Mouse (Mus musculus): Measurements from ENCODE around the gene Bap1.

GRCm38 (mm10) chr14:31216846-31217245 lies 34.4 kb upstream of the Bap1 start, which contains the start of gene Nisch:
- TF ChIP-seq CTCF (IDR thresholded peaks at IDR 0.05; ENCODE audit: low read depth, low read length) (no peak), GATA1 (IDR thresholded peaks at IDR 0.05; ENCODE audit: borderline replicate concordance, low read length) (no peak), POLR2AphosphoS5 (IDR thresholded peaks at IDR 0.05; ENCODE audit: insufficient replicate concordance, low read depth, low read length) (no peak), TAL1 (conservative IDR thresholded peaks at IDR 0.05; ENCODE audit: low read depth, low read length) (no peak), GATA2 (IDR thresholded peaks at IDR 0.05; ENCODE audit: borderline replicate concordance, low read depth, low read length) (no peak)

All from G1E (cell line).